Mouse (Mus musculus) intestine, postnatal 0 days (tissue): ENCODE measurements at regions not wholly inside any gene's neighbourhood (a gene's known extent, or its start where the extent isn't known, plus 50 kb on each side); places are given as distances from the start of the nearest gene placed in this dataset.

Experiments
- ATAC-seq: fragments of 200-750 bp; cut with Nextera tagmentation; 2 replicates; pipeline ENCODE4 v1.8.0; 2017; ENCODE audit warnings: mild to moderate bottlenecking, moderate TSS enrichment, moderate library complexity
- H3K27ac ChIP-seq: fragments of 300-500 bp; sonication (generic); 2 replicates; pipeline ENCODE4 v1.5.1; 2014; ENCODE audit warnings: mild to moderate bottlenecking, low read depth, low read length, moderate library complexity
- H3K27me3 ChIP-seq: fragments of 300-500 bp; sonication (generic); replicated peaks from 2 replicates; pipeline ENCODE4 v1.6.1; 2014; ENCODE audit warnings: low read length, mixed read lengths; ENCODE audit not compliant: control insufficient read depth, insufficient read depth
- H3K36me3 ChIP-seq: fragments of 300-500 bp; sonication (generic); 2 replicates; pipeline ENCODE4 v1.6.1; 2014; ENCODE audit warnings: mild to moderate bottlenecking, moderate library complexity; ENCODE audit not compliant: control insufficient read depth, insufficient read depth
- H3K4me1 ChIP-seq: fragments of 300-500 bp; sonication (generic); replicated peaks from 2 replicates; pipeline ENCODE4 v1.6.1; 2014; ENCODE audit warnings: antibody characterized with exemption, low read length, mixed read lengths; ENCODE audit not compliant: control insufficient read depth, insufficient read depth
- H3K4me2 ChIP-seq: fragments of 300-500 bp; sonication (generic); replicated peaks from 2 replicates; pipeline ENCODE4 v1.6.1; 2014; ENCODE audit warnings: low read depth, mild to moderate bottlenecking, moderate library complexity
- H3K4me3 ChIP-seq: fragments of 300-500 bp; sonication (generic); 2 replicates; pipeline ENCODE4 v1.5.1; 2014; ENCODE audit warnings: low read depth, low read length
- H3K9ac ChIP-seq: fragments of 300-500 bp; sonication (generic); 2 replicates; pipeline ENCODE4 v1.6.1; 2014; ENCODE audit warnings: mild to moderate bottlenecking, low read depth, low read length
- H3K9me3 ChIP-seq: fragments of 300-500 bp; sonication (generic); 2 replicates; pipeline ENCODE4 v1.6.1; 2016; ENCODE audit warnings: mixed run types; ENCODE audit not compliant: control insufficient read depth
- CTCF ChIP-seq: sonication (generic); IDR thresholded peaks from 2 replicates; pipeline ENCODE4 v1.5.1; 2016; ENCODE audit warnings: low read depth, mild to moderate bottlenecking, control low read depth, antibody characterized with exemption, moderate library complexity
- WGBS: fragments of 180-500 bp; shearing (Covaris S2); extraction: QIAGEN DNeasy Blood & Tissue Kit; methylation state at CpG from one replicate; pipeline ENCODE4 v1.1.7; 2014; 5-methylcytosine and 5-hydroxymethylcytosine counted together

DNA sequence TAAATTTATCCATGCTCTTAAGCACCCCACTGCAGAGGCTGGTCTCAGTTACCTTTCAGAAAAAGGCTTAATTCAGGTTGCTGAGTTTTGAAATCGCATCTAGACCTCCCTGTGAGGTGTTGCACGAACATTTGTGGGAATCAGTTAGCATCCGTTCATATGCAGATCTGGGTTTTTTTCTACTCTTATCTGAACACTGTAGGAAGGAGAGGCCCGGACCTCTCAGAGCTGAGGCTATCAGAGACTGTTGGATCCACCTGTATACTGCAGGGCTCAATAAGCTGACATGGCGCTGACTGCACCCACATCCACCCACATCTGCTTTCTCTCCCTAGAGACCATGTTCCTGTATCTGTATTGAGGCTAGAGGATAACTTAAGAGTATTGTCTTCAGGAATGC is 1240.4 kb upstream of the A1bg start:
- ATAC-seq, result no peak
- WGBS, result 80% methylated on average over 5 of the region's 5 CpGs
- H3K9ac ChIP-seq, result no peak overlapping the region

DNA sequence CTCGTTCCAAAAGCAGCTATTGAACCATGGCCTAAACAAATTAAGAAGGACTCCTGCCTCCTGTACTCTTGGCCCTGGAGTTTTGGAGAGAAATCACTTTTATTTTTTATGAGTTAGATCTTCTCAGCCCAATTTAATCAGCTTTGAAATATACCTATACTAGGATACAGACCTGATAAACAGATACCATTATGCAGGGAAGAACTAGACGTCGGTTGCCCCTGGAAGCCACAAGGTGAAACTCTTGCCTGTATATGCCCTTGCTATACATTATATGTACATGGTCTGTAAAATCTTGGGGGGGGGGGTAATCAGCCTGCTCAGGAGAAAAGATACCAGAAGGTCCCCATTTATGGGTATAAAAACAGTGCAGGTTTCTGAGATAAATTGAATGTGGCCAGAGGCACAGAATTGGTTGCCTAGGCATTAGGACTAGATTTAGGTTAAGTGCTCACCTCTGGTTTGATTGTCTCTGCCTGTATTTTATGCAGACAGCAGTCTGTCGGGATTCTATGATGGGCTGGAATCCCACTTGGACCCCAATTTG is 1239.9 kb upstream of the A1bg start:
- Histone ChIP-seq H3K36me3 (no peaks in the 10 kb centered on the region), H3K4me2 (no peak overlapping the region), H3K27ac (no peak overlapping the region), H3K27me3 (no peaks in the 10 kb centered on the region), H3K9me3 (no peaks in the 10 kb centered on the region), H3K9ac (no peak overlapping the region), H3K4me3 (no peak overlapping the region), H3K4me1 (no peaks in the 10 kb centered on the region)
- no peak for ATAC-seq
- 83% methylated on average over 4 of the region's 4 CpGs for WGBS
- TF ChIP-seq CTCF, result no peak

More for the DNA sequence above, 1240.4 kb upstream of the A1bg start:
- Histone ChIP-seq H3K27ac (no peak overlapping the region), H3K4me3 (no peak overlapping the region), H3K36me3 (no peaks in the 10 kb centered on the region), H3K4me1 (no peaks in the 10 kb centered on the region), H3K27me3 (no peaks in the 10 kb centered on the region), H3K4me2 (no peak overlapping the region), H3K9me3 (no peaks in the 10 kb centered on the region)
- TF ChIP-seq CTCF, result no peak

DNA sequence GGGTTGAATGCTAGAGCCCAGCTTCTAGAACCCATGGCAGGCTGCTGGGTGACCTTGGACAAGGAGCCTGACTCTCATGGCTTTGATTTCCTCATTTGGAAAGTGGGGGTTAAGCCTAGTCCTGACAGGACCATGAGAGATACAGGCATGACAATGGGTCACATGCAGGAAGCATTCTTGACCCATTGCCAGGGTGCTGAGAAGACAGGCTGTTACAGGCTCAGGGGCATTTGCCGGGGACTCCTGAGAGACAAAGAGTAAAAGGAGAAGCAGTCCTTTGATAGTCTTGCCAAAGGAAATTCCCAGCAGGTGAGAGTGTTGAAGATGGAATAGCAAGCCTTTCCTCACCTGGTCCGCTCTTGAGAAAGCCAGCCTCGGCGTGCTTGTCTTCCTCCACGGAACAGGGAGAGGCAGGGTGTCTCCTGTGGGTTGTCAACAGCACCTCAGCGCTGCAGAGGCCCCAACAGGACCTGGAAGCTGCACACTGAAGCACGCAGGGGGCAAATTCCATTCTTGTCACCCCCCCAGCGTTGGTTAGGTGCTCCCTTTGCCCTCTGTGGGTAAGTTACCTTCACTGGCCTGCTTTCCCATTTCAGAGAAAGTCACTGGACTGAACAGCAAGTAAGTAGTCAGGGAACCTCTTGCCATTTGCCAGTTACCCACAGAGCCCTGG is 1239.3 kb upstream of the A1bg start:
- no peak overlapping the region for H3K4me2 ChIP-seq
- H3K9me3 ChIP-seq, result no peaks in the 10 kb centered on the region
- H3K36me3 ChIP-seq, result no peaks in the 10 kb centered on the region
- no peak for ATAC-seq
- no peak for TF ChIP-seq CTCF
- H3K4me3 ChIP-seq, result no peak overlapping the region
- H3K4me1 ChIP-seq, result no peaks in the 10 kb centered on the region
- H3K9ac ChIP-seq, result no peak overlapping the region
- no peaks in the 10 kb centered on the region for H3K27me3 ChIP-seq
- WGBS, result 47% methylated on average over 8 of the region's 8 CpGs
- H3K27ac ChIP-seq, result no peak overlapping the region

DNA sequence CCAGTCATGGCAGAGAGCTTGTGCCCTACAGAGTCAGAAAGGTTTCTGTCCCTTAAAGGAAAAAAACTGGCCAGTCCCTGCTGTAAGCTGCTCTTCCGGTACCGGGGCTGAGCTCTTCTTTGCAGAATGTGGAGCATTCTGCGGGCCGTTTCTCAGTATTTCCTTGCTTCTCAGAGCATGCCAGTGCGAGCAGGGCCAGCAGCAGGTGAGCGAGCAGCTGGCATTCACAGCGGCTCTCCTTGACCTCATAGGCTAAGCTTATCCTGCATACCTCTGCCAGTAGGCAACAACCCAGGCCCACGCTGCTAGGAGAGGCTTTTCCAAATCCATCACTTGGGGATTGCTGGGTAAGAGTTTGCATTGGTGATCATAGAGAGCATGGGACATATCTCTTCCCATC is 1238.2 kb upstream of the A1bg start:
- Histone ChIP-seq H3K4me1 (no peaks in the 10 kb centered on the region), H3K4me3 (no peak overlapping the region), H3K27me3 (no peaks in the 10 kb centered on the region), H3K4me2 (no peak overlapping the region), H3K9ac (no peak overlapping the region), H3K36me3 (no peaks in the 10 kb centered on the region), H3K9me3 (no peaks in the 10 kb centered on the region), H3K27ac (no peak overlapping the region)
- no peak for TF ChIP-seq CTCF
- no peak for ATAC-seq
- 91% methylated on average over 8 of the region's 8 CpGs for WGBS

DNA sequence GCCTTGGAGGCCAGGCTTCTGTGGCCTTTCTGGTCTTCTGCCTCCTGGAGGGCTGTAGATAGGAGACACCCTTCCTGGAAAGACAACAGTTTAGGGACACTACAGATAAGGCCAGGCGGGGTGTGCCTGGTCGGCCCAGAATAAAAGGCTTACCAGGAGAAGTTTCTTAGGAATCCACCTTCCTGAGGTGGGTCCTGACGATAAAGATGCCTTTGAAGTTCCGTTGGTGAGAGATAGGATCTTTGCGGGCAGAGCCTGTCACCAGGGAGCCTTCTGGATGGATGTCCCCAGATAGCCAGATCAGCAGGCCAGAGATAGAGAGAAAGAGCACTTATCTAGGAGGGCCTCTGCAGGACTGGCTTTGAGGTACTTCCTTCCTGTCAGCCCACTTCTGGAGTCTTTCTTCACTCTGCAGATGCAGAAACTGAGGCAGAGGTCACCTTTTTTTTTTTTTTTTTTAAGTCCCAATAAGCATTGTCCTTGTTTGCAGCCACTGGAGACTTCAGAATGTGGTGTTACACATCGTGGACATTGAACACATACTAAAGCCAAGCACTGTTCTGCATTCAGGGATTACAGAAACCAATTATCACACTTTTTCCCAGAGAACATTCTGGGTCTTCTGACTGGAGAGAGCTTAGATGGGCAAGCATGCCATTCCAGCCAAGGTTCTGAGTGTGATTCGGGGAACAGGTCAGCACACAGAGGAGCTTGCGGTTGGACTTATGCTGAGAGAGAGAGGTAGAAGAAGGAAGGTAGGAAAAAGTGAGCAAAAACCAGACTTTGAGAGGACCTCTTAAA is 1236.3 kb upstream of the A1bg start:
- no peak overlapping the region for H3K27ac ChIP-seq
- no peaks in the 10 kb centered on the region for H3K9me3 ChIP-seq
- H3K4me1 ChIP-seq, result no peaks in the 10 kb centered on the region
- TF ChIP-seq CTCF, result no peak
- no peaks in the 10 kb centered on the region for H3K27me3 ChIP-seq
- H3K36me3 ChIP-seq, result no peaks in the 10 kb centered on the region
- no peak for ATAC-seq
- no peak overlapping the region for H3K4me2 ChIP-seq
- WGBS, result 61% methylated on average over 8 of the region's 8 CpGs
- H3K4me3 ChIP-seq, result no peak overlapping the region
- H3K9ac ChIP-seq, result no peak overlapping the region

DNA sequence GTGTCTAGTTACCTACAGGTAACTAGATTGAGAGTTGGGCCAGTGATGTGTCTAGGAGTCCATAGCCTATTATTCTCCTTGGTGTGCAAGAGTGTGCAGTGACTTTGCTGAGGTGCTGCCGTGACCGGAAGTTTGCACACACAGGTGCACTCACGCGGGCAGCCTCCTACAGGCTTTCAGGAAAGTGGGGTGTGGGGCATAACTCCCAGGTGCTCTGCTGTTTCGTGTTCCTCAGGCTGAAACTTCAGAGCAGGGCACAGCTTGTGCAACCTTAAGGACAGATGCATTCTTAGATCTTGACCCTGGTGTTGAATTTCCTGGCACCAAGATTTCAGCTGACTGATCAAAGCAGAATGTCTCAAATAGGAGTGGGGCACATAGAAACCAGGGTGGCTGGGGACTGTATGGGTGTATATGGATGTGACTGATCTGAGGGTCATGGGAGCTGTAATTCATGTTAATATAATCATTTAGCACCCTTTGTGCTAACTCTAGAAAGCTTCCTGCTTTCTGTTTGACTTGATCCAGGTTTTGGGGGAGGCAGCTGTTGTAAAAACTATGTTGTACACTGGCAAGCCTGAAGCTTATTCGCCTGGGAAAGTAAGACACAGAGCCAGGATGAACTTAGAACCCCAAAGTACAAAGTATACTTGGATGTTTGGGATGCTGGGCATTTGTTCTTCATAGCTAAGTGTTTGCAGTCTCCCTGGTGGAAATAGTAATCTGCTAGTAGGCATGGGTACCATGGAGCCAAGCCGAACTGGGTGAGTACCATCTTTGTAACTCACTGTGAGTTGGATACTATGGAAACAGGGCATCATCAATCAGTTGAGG is 1234.6 kb upstream of the A1bg start:
- H3K4me3 ChIP-seq, result no peak overlapping the region
- 91% methylated on average over 7 of the region's 7 CpGs for WGBS
- no peak for TF ChIP-seq CTCF
- no peaks in the 10 kb centered on the region for H3K4me1 ChIP-seq
- ATAC-seq, result no peak
- H3K27me3 ChIP-seq, result no peaks in the 10 kb centered on the region
- no peak overlapping the region for H3K9ac ChIP-seq
- H3K27ac ChIP-seq, result no peak overlapping the region
- no peaks in the 10 kb centered on the region for H3K9me3 ChIP-seq
- no peaks in the 10 kb centered on the region for H3K36me3 ChIP-seq
- no peak overlapping the region for H3K4me2 ChIP-seq
